Mouse (Mus musculus) forelimb bud, embryonic 11.5 days (tissue): ENCODE data around the gene Gm21863.
"Not testable (repeated sequence)": the region's sequence is repeated elsewhere in the genome, so short reads cannot be mapped to it uniquely, and the experiment has no call there.

Source experiments
- DNase-seq: peaks from one replicate; pipeline ENCODE4 v3.0.0-alpha.2; 2012; ENCODE audit warnings: low read depth, low spot score

Gene Gm21863

DNA sequence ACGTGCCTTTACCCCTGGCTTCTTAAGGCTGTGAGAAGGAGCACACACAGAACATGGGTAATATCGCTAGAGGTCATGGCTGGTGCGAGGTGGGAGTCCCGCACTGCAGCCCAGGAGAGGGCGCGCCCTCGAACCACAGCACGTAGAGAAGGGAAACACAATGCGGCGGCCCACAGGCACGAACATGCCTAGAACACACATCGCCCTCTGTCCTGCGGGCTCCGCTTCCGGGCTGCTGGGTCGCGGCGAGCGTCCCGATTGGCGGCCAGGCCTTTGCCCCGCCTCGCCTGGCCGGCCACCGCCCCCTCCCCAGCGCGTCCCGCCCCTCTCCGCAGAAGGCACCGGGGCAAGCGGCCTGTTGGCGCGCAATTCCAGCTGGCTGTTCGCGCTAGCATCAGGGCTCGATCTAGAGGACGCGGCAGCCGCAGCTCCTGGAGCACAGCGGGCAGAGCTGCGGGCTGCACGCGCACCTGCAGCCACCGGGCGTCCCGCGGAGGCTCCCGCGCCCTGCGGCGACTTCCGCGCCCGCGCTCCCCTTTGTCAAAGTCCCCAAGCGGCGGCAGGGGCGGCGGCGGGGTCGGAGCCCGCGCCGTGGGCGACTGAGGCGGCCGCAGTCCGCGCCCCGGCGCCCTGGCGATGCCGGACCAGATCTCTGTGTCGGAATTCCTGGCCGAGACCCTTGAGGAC is at the start of gene Gm21863:
Gene Gm21863, plus strand, starts transcription at position 637 of the 687 bp plus-strand sequence.
- DNase-seq: not testable (repeated sequence)

DNA sequence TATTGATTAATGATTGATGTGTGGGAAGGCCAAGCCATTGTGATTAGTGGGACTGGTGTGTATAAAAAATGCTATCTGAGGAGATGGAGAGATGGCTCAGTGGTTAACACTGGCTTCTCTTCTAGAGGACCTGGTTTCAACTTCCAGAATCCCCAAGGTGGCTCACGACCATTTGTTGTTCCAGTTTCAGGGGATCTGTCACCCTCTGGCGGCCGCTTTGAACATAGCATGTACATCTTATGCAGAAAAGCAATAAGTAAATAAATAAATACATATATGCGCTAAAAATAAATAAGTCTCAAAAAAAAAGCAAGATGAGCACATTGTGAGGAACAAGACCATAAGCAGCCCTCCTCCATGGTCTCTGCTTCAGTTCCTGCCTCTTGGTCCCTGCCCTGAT is 26.3 kb upstream of the Gm21863 start:
- DNase-seq: not testable (repeated sequence)
